Mouse (Mus musculus): ENCODE results near the gene Tnrc18. TPM values are rescaled to one million over a fixed set of nuclear protein-coding genes. Genes with fewer than 3 reads are reported as not detected.

Tnrc18 gene
- polyA plus RNA-seq, 1 experiment from 2014 or later, result 116 TPM

- DNase-seq (ENCODE audit: low read depth, low spot score), result no peak
Measured at GRCm38 (mm10) chr5:142816811-142817523, 495 bp downstream of the Tnrc18 start.

GRCm38 (mm10) chr5:142816031-142816810 is 1.2 kb downstream of the Tnrc18 start:
- in situ Hi-C loops (cut with MboI; ENCODE audit: low pct_unique_long_range_greater_than_20kb), result no loop called here
- ChIA-PET CTCF (interaction anchor here (1.3 to 1.9 kb wide), 4 partner anchors 9 to 49 kb away, joined by 3 to 6 read pairs (median 5); no protein-coding TSS in a partner anchor), POLR2A (interaction anchor here (0.7 to 3.0 kb wide), 10 partner anchors 8 to 66 kb away, joined by 3 to 14 read pairs (median 4); no protein-coding TSS in a partner anchor)
- ATAC-seq, result no peak
- H3K27me3 ChIP-seq, result no peaks in the 10 kb centered on the region
- no peak for DNase-seq (ENCODE audit: low read depth, low spot score)
- no peak for TF ChIP-seq CTCF (IDR thresholded peaks at IDR 0.05)

More at GRCm38 (mm10) chr5:142816811-142817523, 495 bp downstream of the Tnrc18 start:
- TF ChIP-seq CTCF (IDR thresholded peaks at IDR 0.05), result no peak
- ChIA-PET POLR2A (interaction anchor here (0.6 to 3.0 kb wide), 12 partner anchors 8 to 91 kb away, joined by 3 to 14 read pairs (median 4); no protein-coding TSS in a partner anchor), CTCF (interaction anchor here (1.7 to 1.9 kb wide), 2 partner anchors 10 to 37 kb away, joined by 6 read pairs; no protein-coding TSS in a partner anchor)
- in situ Hi-C loops (cut with MboI; ENCODE audit: low pct_unique_long_range_greater_than_20kb), result no loop called here
- H3K27me3 ChIP-seq, result no peaks in the 10 kb centered on the region
- ATAC-seq, result no peak

GRCm38 (mm10) chr5:142815421-142816001 is 2.0 kb downstream of the Tnrc18 start:
- ATAC-seq (no peak), DNase-seq (ENCODE audit: low read depth, low spot score) (no peak)
- TF ChIP-seq CTCF (IDR thresholded peaks at IDR 0.05), result no peak
- no peaks in the 10 kb centered on the region for H3K27me3 ChIP-seq
- ChIA-PET CTCF (interaction anchor here (1.0 to 1.9 kb wide), 5 partner anchors 8 to 48 kb away, joined by 3 to 6 read pairs (median 4); no protein-coding TSS in a partner anchor), POLR2A (interaction anchor here (1.4 to 3.9 kb wide), 6 partner anchors 7 to 44 kb away, joined by 3 to 43 read pairs (median 14); no protein-coding TSS in a partner anchor)
- in situ Hi-C loops (cut with MboI; ENCODE audit: low pct_unique_long_range_greater_than_20kb), result no loop called here

GRCm38 (mm10) chr5:142814711-142815420 is 2.6 kb downstream of the Tnrc18 start:
- no peak for TF ChIP-seq CTCF (IDR thresholded peaks at IDR 0.05)
- ATAC-seq, result no peak
- ChIA-PET CTCF (interaction anchor here (1.0 to 1.9 kb wide), 3 partner anchors 8 to 44 kb away, joined by 3 to 6 read pairs (median 4); no protein-coding TSS in a partner anchor), POLR2A (interaction anchor here (1.0 to 3.9 kb wide), 6 partner anchors 8 to 44 kb away, joined by 3 to 43 read pairs (median 8); no protein-coding TSS in a partner anchor)
- no peaks in the 10 kb centered on the region for H3K27me3 ChIP-seq
- in situ Hi-C loops (cut with MboI; ENCODE audit: low pct_unique_long_range_greater_than_20kb), result no loop called here
- no peak for DNase-seq (ENCODE audit: low read depth, low spot score)

- no peak for DNase-seq (ENCODE audit: low read depth, low spot score)
- in situ Hi-C loops (cut with MboI; ENCODE audit: low pct_unique_long_range_greater_than_20kb), result no loop called here
- no peak for ATAC-seq
- CTCF ChIA-PET, result interaction anchor here (1.0 to 1.3 kb wide), 2 partner anchors 10 to 43 kb away, joined by 3 read pairs; no protein-coding TSS in a partner anchor
- POLR2A ChIA-PET, result interaction anchor here (1.0 to 3.9 kb wide), 7 partner anchors 8 to 49 kb away, joined by 3 to 43 read pairs (median 12); no protein-coding TSS in a partner anchor
- no peaks in the 10 kb centered on the region for H3K27me3 ChIP-seq
- TF ChIP-seq CTCF (IDR thresholded peaks at IDR 0.05), result no peak
Measured at GRCm38 (mm10) chr5:142814161-142814651, 3.3 kb downstream of the Tnrc18 start.

GRCm38 (mm10) chr5:142813722-142814111 is 3.7 kb downstream of the Tnrc18 start:
- DNase-seq (ENCODE audit: low read depth, low spot score), result no peak
- no peak for TF ChIP-seq CTCF (IDR thresholded peaks at IDR 0.05)
- no peak for ATAC-seq
- in situ Hi-C loops (cut with MboI; ENCODE audit: low pct_unique_long_range_greater_than_20kb), result no loop called here
- ChIA-PET CTCF (interaction anchor here (1.2 to 1.8 kb wide), 4 partner anchors 8 to 46 kb away, joined by 3 to 5 read pairs (median 4); no protein-coding TSS in a partner anchor), POLR2A (interaction anchor here (1.0 to 3.9 kb wide), 6 partner anchors 9 to 48 kb away, joined by 3 to 43 read pairs (median 8); no protein-coding TSS in a partner anchor)
- H3K27me3 ChIP-seq, result no peaks in the 10 kb centered on the region

- ChIA-PET CTCF (interaction anchor here (0.7 to 1.8 kb wide), 5 partner anchors 8 to 45 kb away, joined by 3 to 5 read pairs (median 4); no protein-coding TSS in a partner anchor), POLR2A (interaction anchor here (0.6 to 3.9 kb wide), 7 partner anchors 9 to 49 kb away, joined by 3 to 43 read pairs (median 5); no protein-coding TSS in a partner anchor)
- TF ChIP-seq CTCF (IDR thresholded peaks at IDR 0.05), result no peak
- in situ Hi-C loops (cut with MboI; ENCODE audit: low pct_unique_long_range_greater_than_20kb), result no loop called here
- no peak for DNase-seq (ENCODE audit: low read depth, low spot score)
- ATAC-seq, result peak; percentile 3
- H3K27me3 ChIP-seq, result no peaks in the 10 kb centered on the region
Measured at GRCm38 (mm10) chr5:142812976-142813721, 4.3 kb downstream of the Tnrc18 start.

GRCm38 (mm10) chr5:142812621-142812975 is 4.9 kb downstream of the Tnrc18 start:
- ChIA-PET POLR2A (interaction anchor here (0.8 to 3.9 kb wide), 6 partner anchors 9 to 47 kb away, joined by 3 to 43 read pairs (median 8); no protein-coding TSS in a partner anchor), CTCF (interaction anchor here (0.7 to 1.8 kb wide), 4 partner anchors 9 to 45 kb away, joined by 3 to 5 read pairs (median 4); no protein-coding TSS in a partner anchor)
- TF ChIP-seq CTCF (IDR thresholded peaks at IDR 0.05), result no peak
- no peak for ATAC-seq
- in situ Hi-C loops (cut with MboI; ENCODE audit: low pct_unique_long_range_greater_than_20kb), result no loop called here
- DNase-seq (ENCODE audit: low read depth, low spot score), result no peak
- H3K27me3 ChIP-seq, result no peaks in the 10 kb centered on the region

All from Patski (cell line).